In genomic region chr4:23744079-23744478, GRCm38 (mm10) we compare ENCODE assay signal across 14 mouse cellular contexts.
"Had no signal": no experiment of that assay in that cellular context is flagged by ENCODE, and none has a peak within 500 bp of the region (broad histone marks: within the 10 kb centered on the region; RNA-seq: fewer than 3 reads in every experiment).

No protein-coding gene starts in this region.

- H3K27me3 ChIP-seq: limb, embryonic 15.5 days; liver, embryonic 12.5 days; neural tube, embryonic 12.5 days had no signal

- H3K9ac ChIP-seq: limb, embryonic 15.5 days; liver, embryonic 12.5 days; lung, embryonic 14.5 days; neural tube, embryonic 12.5 days had no signal

- H3K4me2 ChIP-seq: limb, embryonic 15.5 days; liver, embryonic 12.5 days; lung, embryonic 14.5 days; neural tube, embryonic 12.5 days had no signal

- H3K27ac ChIP-seq: limb, embryonic 15.5 days; liver, embryonic 12.5 days; midbrain, embryonic 10.5 days; neural tube, embryonic 12.5 days; stomach, postnatal 0 days had no signal

- H3K36me3 ChIP-seq: limb, embryonic 15.5 days; liver, embryonic 12.5 days; midbrain, embryonic 10.5 days; neural tube, embryonic 12.5 days had no signal

- H3K4me1 ChIP-seq: limb, embryonic 15.5 days; liver, embryonic 12.5 days; midbrain, embryonic 10.5 days; neural tube, embryonic 12.5 days had no signal

- DNase-seq: kidney, postnatal 25 days; layer of hippocampus, adult 9-11 months; layer of hippocampus, postnatal 36 days; lung, embryonic 14.5 days; lung, postnatal 10 days; lung, postnatal 4 days; midbrain, embryonic 14.5 days; thymus, postnatal 4 days had no signal

- H3K9me3 ChIP-seq: limb, embryonic 15.5 days; liver, embryonic 12.5 days; midbrain, embryonic 10.5 days; neural tube, embryonic 12.5 days had no signal

- ATAC-seq: liver, embryonic 12.5 days had no signal

- H3K4me3 ChIP-seq: limb, embryonic 15.5 days; liver, embryonic 12.5 days; midbrain, embryonic 10.5 days; myocyte; neural tube, embryonic 12.5 days had no signal
